Mouse (Mus musculus): ENCODE measurements around the gene Olfr1371.

GRCm38 (mm10) chr11:52262338-52262737 lies 48.6 kb upstream of the Olfr1371 start:
- TF ChIP-seq CTCF (IDR thresholded peaks at IDR 0.05; ENCODE audit: extremely low read depth, insufficient read length, insufficient replicate concordance, low read depth, low read length) (no peak), POLR2A (IDR thresholded peaks at IDR 0.05; ENCODE audit: low read depth, low read length) (no peak)
